Mouse (Mus musculus) neural tube, embryonic 14.5 days (tissue): ENCODE results near the gene Atf3. TPM values are rescaled to one million over a fixed set of nuclear protein-coding genes. Genes with fewer than 3 reads are reported as not detected.

Source experiments
- ATAC-seq: fragments of 200-750 bp; cut with Nextera tagmentation; 2 replicates; pipeline ENCODE4 v1.8.0; 2017; ENCODE audit warnings: low read depth, mild to moderate bottlenecking, moderate TSS enrichment, moderate library complexity
- H3K27ac ChIP-seq: fragments of 300-500 bp; sonication (generic); 2 replicates; pipeline ENCODE4 v1.5.1; 2014; ENCODE audit warnings: low read depth, mild to moderate bottlenecking, control low read depth, low read length, moderate library complexity, mixed read lengths
- H3K27me3 ChIP-seq: fragments of 300-500 bp; sonication (generic); 2 replicates; pipeline ENCODE4 v1.6.1; 2014; ENCODE audit warnings: low read length; ENCODE audit not compliant: control insufficient read depth, insufficient read depth
- H3K36me3 ChIP-seq: fragments of 300-500 bp; sonication (generic); 2 replicates; pipeline ENCODE4 v1.6.1; 2014; ENCODE audit warnings: low read length, mixed read lengths; ENCODE audit not compliant: control insufficient read depth, insufficient read depth
- H3K4me1 ChIP-seq: fragments of 300-500 bp; sonication (generic); 2 replicates; pipeline ENCODE4 v1.6.1; 2014; ENCODE audit warnings: low read length; ENCODE audit not compliant: control insufficient read depth, insufficient read depth
- H3K4me2 ChIP-seq: fragments of 300-500 bp; sonication (generic); 2 replicates; pipeline ENCODE4 v1.6.1; 2014; ENCODE audit warnings: mild to moderate bottlenecking, low read depth, low read length, control low read depth
- H3K4me3 ChIP-seq: fragments of 300-500 bp; sonication (generic); 2 replicates; pipeline ENCODE4 v1.5.1; 2014; ENCODE audit warnings: low read depth, low read length, control low read depth, mixed read lengths
- H3K9ac ChIP-seq: fragments of 300-500 bp; sonication (generic); replicated peaks from 2 replicates; pipeline ENCODE4 v1.6.1; 2014; ENCODE audit warnings: low read depth, mild to moderate bottlenecking, control low read depth, low read length, mixed read lengths
- H3K9me3 ChIP-seq: fragments of 300-500 bp; sonication (generic); 2 replicates; pipeline ENCODE4 v1.6.1; 2016; ENCODE audit warnings: low read length; ENCODE audit not compliant: control insufficient read depth
- WGBS: fragments of 180-500 bp; shearing (Covaris S2); extraction: QIAGEN DNeasy Blood & Tissue Kit; methylation state at CpG from one replicate; pipeline ENCODE4 v1.1.7; 2014; 5-methylcytosine and 5-hydroxymethylcytosine counted together
- polyA plus RNA-seq: library from polyadenylated mRNA; unstranded; fragments of >200 nt; fragmentation: Nextera tagmentation; extraction: Ambion mirVana; gene quantifications from 2 replicates; pipeline ENCODE4 v1.2.1, GENCODE M21; 2014

Atf3 gene
- polyA plus RNA-seq, 1 experiment from 2014 or later = 0.66 TPM

GRCm38 (mm10) chr1:191224302-191224980 lies 6.6 kb upstream of the Atf3 start:
- Histone ChIP-seq H3K4me1 (peaks cover 10% of the 10 kb centered on the region), H3K9me3 (no peaks in the 10 kb centered on the region), H3K4me2 (peak overlapping the region; percentile 94), H3K27ac (no peak overlapping the region; the same call in 1 of the 2 replicates), H3K4me3 (peak overlapping the region; percentile 65), H3K9ac (peak overlapping the region; percentile 74), H3K27me3 (no peaks in the 10 kb centered on the region), H3K36me3 (no peaks in the 10 kb centered on the region)
- ATAC-seq = peak; percentile 84
- 2% methylated on average over 57 of the region's 57 CpGs for WGBS

GRCm38 (mm10) chr1:191223930-191224301 lies 6.1 kb upstream of the Atf3 start:
- H3K9me3 ChIP-seq = no peaks in the 10 kb centered on the region
- WGBS = 55% methylated on average over 10 of the region's 10 CpGs

GRCm38 (mm10) chr1:191222031-191222430 lies 4.2 kb upstream of the Atf3 start:
- 83% methylated on average over 4 of the region's 4 CpGs for WGBS

More at GRCm38 (mm10) chr1:191223930-191224301, 6.1 kb upstream of the Atf3 start:
- peak overlapping the region; percentile 65 for H3K4me3 ChIP-seq
- no peak overlapping the region for H3K27ac ChIP-seq
- peaks cover 10% of the 10 kb centered on the region for H3K4me1 ChIP-seq
- peak; percentile 85 for ATAC-seq
- peak overlapping the region; percentile 74 for H3K9ac ChIP-seq
- no peaks in the 10 kb centered on the region for H3K36me3 ChIP-seq
- H3K27me3 ChIP-seq = no peaks in the 10 kb centered on the region
- H3K4me2 ChIP-seq = peak overlapping the region; percentile 94

GRCm38 (mm10) chr1:191220588-191220987 lies 2.7 kb upstream of the Atf3 start:
- no peaks in the 10 kb centered on the region for H3K36me3 ChIP-seq
- H3K4me3 ChIP-seq = no peak overlapping the region
- 84% methylated on average over 8 of the region's 8 CpGs for WGBS
- H3K9me3 ChIP-seq = no peaks in the 10 kb centered on the region
- H3K9ac ChIP-seq = no peak overlapping the region
- H3K4me2 ChIP-seq = no peak overlapping the region
- ATAC-seq = no peak
- H3K27ac ChIP-seq = no peak overlapping the region
- H3K27me3 ChIP-seq = no peaks in the 10 kb centered on the region
- peaks cover 10% of the 10 kb centered on the region for H3K4me1 ChIP-seq

More at GRCm38 (mm10) chr1:191222031-191222430, 4.2 kb upstream of the Atf3 start:
- no peaks in the 10 kb centered on the region for H3K27me3 ChIP-seq
- no peaks in the 10 kb centered on the region for H3K36me3 ChIP-seq
- no peaks in the 10 kb centered on the region for H3K9me3 ChIP-seq
- H3K4me3 ChIP-seq = no peak overlapping the region
- H3K9ac ChIP-seq = no peak overlapping the region
- no peak overlapping the region for H3K27ac ChIP-seq
- peaks cover 10% of the 10 kb centered on the region for H3K4me1 ChIP-seq
- ATAC-seq = no peak
- no peak overlapping the region for H3K4me2 ChIP-seq

- no peak for ATAC-seq
- Histone ChIP-seq H3K27ac (no peak overlapping the region), H3K9me3 (no peaks in the 10 kb centered on the region), H3K4me1 (peaks cover 4% of the 10 kb centered on the region; the same call in 1 of the 2 replicates), H3K4me3 (no peak overlapping the region), H3K4me2 (no peak overlapping the region), H3K9ac (no peak overlapping the region), H3K27me3 (no peaks in the 10 kb centered on the region), H3K36me3 (no peaks in the 10 kb centered on the region)
- WGBS = 100% methylated on average over 1 of the region's 1 CpGs
Measured at GRCm38 (mm10) chr1:191219748-191220147, 1.9 kb upstream of the Atf3 start.

GRCm38 (mm10) chr1:191218583-191218982 lies 744 bp upstream of the Atf3 start:
- Histone ChIP-seq H3K4me3 (no peak overlapping the region), H3K9ac (no peak overlapping the region), H3K27me3 (no peaks in the 10 kb centered on the region), H3K4me1 (0 out of 2 replicates have a peak, but pooled peaks cover under 1% of the 10 kb centered on the region), H3K9me3 (no peaks in the 10 kb centered on the region), H3K4me2 (no peak overlapping the region), H3K36me3 (no peaks in the 10 kb centered on the region), H3K27ac (no peak overlapping the region)
- 84% methylated on average over 5 of the region's 5 CpGs for whole genome bisulfite sequencing
- no peak for ATAC-seq

GRCm38 (mm10) chr1:191215776-191216661 lies 1.8 kb downstream of the Atf3 start:
- Histone ChIP-seq H3K36me3 (no peaks in the 10 kb centered on the region), H3K4me2 (no peak overlapping the region), H3K27ac (no peak overlapping the region), H3K9ac (no peak overlapping the region), H3K4me3 (no peak overlapping the region), H3K27me3 (no peaks in the 10 kb centered on the region), H3K9me3 (no peaks in the 10 kb centered on the region), H3K4me1 (no peaks in the 10 kb centered on the region)
- 30% methylated on average over 19 of the region's 19 CpGs for WGBS
- ATAC-seq = no peak

GRCm38 (mm10) chr1:191211096-191211495 lies 6.7 kb downstream of the Atf3 start:
- H3K4me2 ChIP-seq = no peak overlapping the region
- 68% methylated on average over 2 of the region's 2 CpGs for WGBS
- no peak for ATAC-seq
- H3K9me3 ChIP-seq = no peaks in the 10 kb centered on the region
- H3K36me3 ChIP-seq = no peaks in the 10 kb centered on the region
- no peak overlapping the region for H3K27ac ChIP-seq
- H3K4me3 ChIP-seq = no peak overlapping the region
- H3K27me3 ChIP-seq = no peaks in the 10 kb centered on the region
- no peaks in the 10 kb centered on the region for H3K4me1 ChIP-seq
- no peak overlapping the region for H3K9ac ChIP-seq

- Histone ChIP-seq H3K36me3 (no peaks in the 10 kb centered on the region), H3K27ac (no peak overlapping the region), H3K4me1 (no peaks in the 10 kb centered on the region), H3K4me2 (no peak overlapping the region), H3K4me3 (no peak overlapping the region), H3K27me3 (no peaks in the 10 kb centered on the region), H3K9ac (no peak overlapping the region), H3K9me3 (no peaks in the 10 kb centered on the region)
- no peak for ATAC-seq
- 93% methylated on average over 5 of the region's 5 CpGs for WGBS
Measured at GRCm38 (mm10) chr1:191205791-191206190, 12.0 kb downstream of the Atf3 start.
